Mouse (Mus musculus) hindbrain, embryonic 15.5 days (tissue): ENCODE measurements around the gene Tgfbr3. TPM values are rescaled to one million over a fixed set of nuclear protein-coding genes. Genes with fewer than 3 reads are reported as not detected.

ENCODE experiments used
- ATAC-seq: fragments of 200-750 bp; cut with Nextera tagmentation; 2 replicates; pipeline ENCODE4 v1.8.0; 2017; ENCODE audit warnings: low read depth, moderate number of reproducible peaks, moderate TSS enrichment; ENCODE audit not compliant: low FRiP score
- H3K27ac ChIP-seq: fragments of 300-500 bp; sonication (generic); replicated peaks from 2 replicates; pipeline ENCODE4 v1.5.1; 2015; ENCODE audit warnings: mild to moderate bottlenecking, inconsistent platforms
- H3K27me3 ChIP-seq: fragments of 300-500 bp; sonication (generic); 2 replicates; pipeline ENCODE4 v1.6.1; 2015; ENCODE audit warnings: control low read depth, inconsistent platforms
- H3K36me3 ChIP-seq: fragments of 300-500 bp; sonication (generic); 2 replicates; pipeline ENCODE4 v1.6.1; 2015; ENCODE audit warnings: control low read depth, inconsistent platforms
- H3K4me1 ChIP-seq: fragments of 300-500 bp; sonication (generic); replicated peaks from 2 replicates; pipeline ENCODE4 v1.6.1; 2015; ENCODE audit warnings: control low read depth, inconsistent platforms
- H3K4me2 ChIP-seq: fragments of 300-500 bp; sonication (generic); 2 replicates; pipeline ENCODE4 v1.6.1; 2015; ENCODE audit warnings: moderate library complexity, mild to moderate bottlenecking, inconsistent platforms
- H3K4me3 ChIP-seq: fragments of 300-500 bp; sonication (generic); 2 replicates; pipeline ENCODE4 v1.5.1; 2015; ENCODE audit warnings: mild to moderate bottlenecking, inconsistent platforms
- H3K9ac ChIP-seq: fragments of 300-500 bp; sonication (generic); 2 replicates; pipeline ENCODE4 v1.6.1; 2015; ENCODE audit warnings: inconsistent platforms
- H3K9me3 ChIP-seq: fragments of 300-500 bp; sonication (generic); 2 replicates; pipeline ENCODE4 v1.6.1; 2016; ENCODE audit warnings: control low read depth, inconsistent platforms
- WGBS: fragments of 180-500 bp; shearing (Covaris S2); methylation state at CpG from one replicate; pipeline ENCODE4 v1.1.7; 2015; 5-methylcytosine and 5-hydroxymethylcytosine counted together
- polyA plus RNA-seq: library from polyadenylated mRNA; unstranded; fragments of >200 nt; fragmentation: Nextera tagmentation; extraction: Ambion mirVana; gene quantifications from 2 replicates; pipeline ENCODE4 v1.2.1, GENCODE M21; 2015

Gene Tgfbr3
- polyA plus RNA-seq, 1 experiment from 2014 or later: 6.0 TPM

DNA sequence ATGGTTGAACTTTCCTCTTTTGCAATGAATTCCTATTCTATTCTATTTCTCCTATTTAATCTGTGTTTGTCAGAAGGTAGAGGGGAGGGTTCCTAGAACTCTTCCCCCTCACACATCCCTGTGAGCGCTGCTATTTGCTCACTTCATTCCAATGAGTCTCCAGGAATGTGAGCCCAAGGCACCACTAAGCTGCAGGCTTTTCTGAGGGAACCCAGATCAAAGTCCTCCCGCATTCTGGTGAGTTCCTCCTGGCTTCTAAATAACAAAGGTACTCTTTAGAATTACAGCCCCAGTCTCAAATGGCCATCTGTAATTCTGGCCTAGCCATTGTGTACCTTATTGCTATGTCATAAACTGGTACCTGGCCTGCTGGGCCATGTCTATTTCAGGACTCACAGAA, 72.3 kb downstream of the Tgfbr3 start:
- Histone ChIP-seq H3K4me2 (no peak overlapping the region), H3K9ac (no peak overlapping the region), H3K9me3 (no peaks in the 10 kb centered on the region), H3K27ac (no peak overlapping the region), H3K4me3 (no peak overlapping the region), H3K4me1 (peaks cover 11% of the 10 kb centered on the region), H3K27me3 (no peaks in the 10 kb centered on the region), H3K36me3 (no peaks in the 10 kb centered on the region)
- ATAC-seq: no peak
- WGBS: 50% methylated on average over 2 of the region's 2 CpGs

GRCm38 (mm10) chr5:107213373-107214132, 75.9 kb downstream of the Tgfbr3 start:
- Histone ChIP-seq H3K9me3 (no peaks in the 10 kb centered on the region), H3K27ac (no peak overlapping the region), H3K4me1 (no peaks in the 10 kb centered on the region), H3K4me2 (no peak overlapping the region), H3K36me3 (no peaks in the 10 kb centered on the region), H3K27me3 (no peaks in the 10 kb centered on the region), H3K9ac (no peak overlapping the region), H3K4me3 (no peak overlapping the region)
- no peak for ATAC-seq
- 87% methylated on average over 9 of the region's 9 CpGs for WGBS

- H3K27ac ChIP-seq: no peak overlapping the region
- 89% methylated on average over 10 of the region's 10 CpGs for WGBS
Measured at GRCm38 (mm10) chr5:107211830-107212370, 77.5 kb downstream of the Tgfbr3 start.

GRCm38 (mm10) chr5:107210040-107210439, 79.4 kb downstream of the Tgfbr3 start:
- Histone ChIP-seq H3K36me3 (no peaks in the 10 kb centered on the region), H3K4me1 (no peaks in the 10 kb centered on the region), H3K4me2 (no peak overlapping the region), H3K27me3 (no peaks in the 10 kb centered on the region), H3K9me3 (no peaks in the 10 kb centered on the region), H3K9ac (no peak overlapping the region), H3K4me3 (no peak overlapping the region), H3K27ac (no peak overlapping the region)
- 83% methylated on average over 2 of the region's 2 CpGs for WGBS
- no peak for ATAC-seq

More at GRCm38 (mm10) chr5:107211830-107212370, 77.5 kb downstream of the Tgfbr3 start:
- Histone ChIP-seq H3K4me1 (no peaks in the 10 kb centered on the region), H3K27me3 (no peaks in the 10 kb centered on the region), H3K4me3 (no peak overlapping the region), H3K4me2 (no peak overlapping the region), H3K9me3 (no peaks in the 10 kb centered on the region), H3K36me3 (no peaks in the 10 kb centered on the region), H3K9ac (no peak overlapping the region)
- no peak for ATAC-seq

GRCm38 (mm10) chr5:107207911-107208310, 81.5 kb downstream of the Tgfbr3 start:
- Histone ChIP-seq H3K27me3 (no peaks in the 10 kb centered on the region), H3K9ac (no peak overlapping the region), H3K9me3 (no peaks in the 10 kb centered on the region), H3K27ac (no peak overlapping the region), H3K4me1 (0 out of 2 replicates have a peak, but pooled peaks cover 5% of the 10 kb centered on the region), H3K4me3 (no peak overlapping the region), H3K36me3 (no peaks in the 10 kb centered on the region), H3K4me2 (no peak overlapping the region)
- ATAC-seq: no peak
- 86% methylated on average over 5 of the region's 5 CpGs for WGBS

- Histone ChIP-seq H3K36me3 (no peaks in the 10 kb centered on the region), H3K4me1 (0 out of 2 replicates have a peak, but pooled peaks cover 5% of the 10 kb centered on the region), H3K4me3 (no peak overlapping the region), H3K9me3 (no peaks in the 10 kb centered on the region), H3K27ac (no peak overlapping the region), H3K9ac (no peak overlapping the region), H3K27me3 (no peaks in the 10 kb centered on the region), H3K4me2 (no peak overlapping the region)
- ATAC-seq: no peak
Measured at GRCm38 (mm10) chr5:107204306-107204705, 85.1 kb downstream of the Tgfbr3 start.

GRCm38 (mm10) chr5:107202801-107203559, 86.4 kb downstream of the Tgfbr3 start:
- ATAC-seq: no peak

DNA sequence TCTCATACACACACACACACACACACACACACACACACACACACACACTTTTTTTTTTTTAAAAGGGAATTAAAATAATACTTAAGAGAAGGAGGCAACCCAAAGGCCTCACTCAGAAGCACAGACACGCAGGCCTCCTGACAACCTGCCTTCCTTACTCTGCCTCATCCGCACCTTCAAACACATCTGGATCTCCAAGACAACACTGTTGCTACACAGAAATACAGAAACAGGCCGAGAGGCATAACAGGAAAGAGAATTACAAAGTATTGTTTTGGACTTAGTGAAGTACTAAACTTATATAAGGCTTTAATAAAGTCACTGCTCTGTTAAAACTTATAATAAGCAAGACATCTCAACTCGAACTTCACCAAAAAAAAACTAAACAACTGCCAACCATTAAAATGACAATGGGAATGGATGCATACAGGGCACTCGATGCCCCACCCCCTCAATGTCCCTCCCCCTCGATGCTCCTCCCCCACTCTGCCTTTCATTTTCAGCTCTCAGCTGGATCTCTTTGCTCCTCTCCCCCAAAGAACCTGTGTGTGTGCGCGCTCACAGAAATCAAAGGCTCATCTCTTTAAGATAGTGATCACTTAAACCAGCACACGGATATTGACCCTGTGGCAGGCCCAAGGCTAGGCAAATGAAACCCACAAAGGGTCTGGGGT, 87.8 kb downstream of the Tgfbr3 start:
- H3K9me3 ChIP-seq: no peaks in the 10 kb centered on the region
- WGBS: 61% methylated on average over 9 of the region's 9 CpGs
- no peak for ATAC-seq

More at GRCm38 (mm10) chr5:107202801-107203559, 86.4 kb downstream of the Tgfbr3 start:
- Histone ChIP-seq H3K27ac (no peak overlapping the region), H3K4me3 (no peak overlapping the region), H3K9me3 (no peaks in the 10 kb centered on the region), H3K9ac (no peak overlapping the region), H3K36me3 (no peaks in the 10 kb centered on the region), H3K4me2 (no peak overlapping the region), H3K4me1 (0 out of 2 replicates have a peak, but pooled peaks cover 5% of the 10 kb centered on the region), H3K27me3 (no peaks in the 10 kb centered on the region)
- WGBS: 43% methylated on average over 8 of the region's 8 CpGs

GRCm38 (mm10) chr5:107200853-107201341, 88.5 kb downstream of the Tgfbr3 start:
- Histone ChIP-seq H3K4me3 (no peak overlapping the region), H3K9ac (no peak overlapping the region), H3K9me3 (no peaks in the 10 kb centered on the region), H3K36me3 (no peaks in the 10 kb centered on the region), H3K27ac (no peak overlapping the region), H3K4me2 (no peak overlapping the region), H3K27me3 (no peaks in the 10 kb centered on the region), H3K4me1 (0 out of 2 replicates have a peak, but pooled peaks cover 5% of the 10 kb centered on the region)
- 71% methylated on average over 12 of the region's 12 CpGs for WGBS
- ATAC-seq: no peak

More for the DNA sequence above, 87.8 kb downstream of the Tgfbr3 start:
- Histone ChIP-seq H3K4me1 (0 out of 2 replicates have a peak, but pooled peaks cover 5% of the 10 kb centered on the region), H3K27me3 (no peaks in the 10 kb centered on the region), H3K9ac (no peak overlapping the region), H3K36me3 (no peaks in the 10 kb centered on the region), H3K4me2 (no peak overlapping the region), H3K4me3 (no peak overlapping the region), H3K27ac (no peak overlapping the region)

GRCm38 (mm10) chr5:107200221-107200635, 89.2 kb downstream of the Tgfbr3 start:
- no peaks in the 10 kb centered on the region for H3K9me3 ChIP-seq
- no peak overlapping the region for H3K4me3 ChIP-seq
- H3K36me3 ChIP-seq: no peaks in the 10 kb centered on the region
- no peak for ATAC-seq
- no peaks in the 10 kb centered on the region for H3K27me3 ChIP-seq
- no peak overlapping the region for H3K27ac ChIP-seq
- no peak overlapping the region for H3K9ac ChIP-seq
- 84% methylated on average over 10 of the region's 10 CpGs for WGBS
- H3K4me2 ChIP-seq: no peak overlapping the region
- H3K4me1 ChIP-seq: 0 out of 2 replicates have a peak, but pooled peaks cover 5% of the 10 kb centered on the region

DNA sequence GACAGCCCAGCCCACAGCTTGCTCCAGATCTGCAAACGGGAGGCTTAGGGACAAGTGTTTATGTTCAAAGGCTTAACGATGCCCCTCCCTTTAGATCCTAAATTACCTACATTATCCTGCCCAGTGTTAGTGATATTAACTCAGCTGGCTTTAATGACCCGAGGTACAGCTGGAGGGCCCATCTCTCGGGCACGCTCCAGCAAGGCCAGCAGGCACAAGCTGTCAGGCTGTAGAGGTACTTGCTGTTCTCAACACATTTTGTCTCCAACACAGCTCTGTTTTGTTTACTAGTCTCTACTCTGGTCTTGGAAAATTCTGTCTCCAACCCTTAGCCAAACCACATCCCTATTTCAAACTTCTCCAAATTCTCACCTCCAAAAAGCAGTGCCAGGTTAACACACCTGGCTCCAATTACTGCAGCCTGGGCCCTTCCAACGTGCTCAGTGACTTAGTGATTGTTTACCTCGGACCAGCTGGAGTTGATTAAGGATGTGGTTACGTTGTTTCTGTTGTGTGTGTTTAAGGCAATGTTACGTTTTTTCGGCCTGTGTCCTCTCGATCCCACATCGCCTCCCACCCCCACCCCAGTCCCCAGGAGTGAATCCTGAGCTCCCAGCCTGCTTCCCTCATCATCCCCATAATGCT, 93.6 kb downstream of the Tgfbr3 start:
- H3K4me1 ChIP-seq: no peaks in the 10 kb centered on the region
- H3K36me3 ChIP-seq: no peaks in the 10 kb centered on the region
- no peak overlapping the region for H3K27ac ChIP-seq
- no peaks in the 10 kb centered on the region for H3K9me3 ChIP-seq
- no peak overlapping the region for H3K9ac ChIP-seq
- 64% methylated on average over 12 of the region's 12 CpGs for WGBS
- no peak overlapping the region for H3K4me3 ChIP-seq
- no peak overlapping the region for H3K4me2 ChIP-seq
- ATAC-seq: no peak
- H3K27me3 ChIP-seq: no peaks in the 10 kb centered on the region
